Mouse (Mus musculus) liver, adult 2 months (tissue): ENCODE results near the gene 6430550D23Rik.

Source experiments
- CTCF ChIP-seq: fragments of 200-500 bp; IDR thresholded peaks from 2 replicates; pipeline ENCODE4 v1.5.1; 2011; ENCODE audit warnings: low read depth, low read length, control low read depth
- POLR2A ChIP-seq: fragments of 200-500 bp; IDR thresholded peaks from 2 replicates; pipeline ENCODE4 v1.6.1; 2011; ENCODE audit warnings: low read length, control low read depth; ENCODE audit not compliant: insufficient read depth; ENCODE audit errors: extremely low read depth

DNA sequence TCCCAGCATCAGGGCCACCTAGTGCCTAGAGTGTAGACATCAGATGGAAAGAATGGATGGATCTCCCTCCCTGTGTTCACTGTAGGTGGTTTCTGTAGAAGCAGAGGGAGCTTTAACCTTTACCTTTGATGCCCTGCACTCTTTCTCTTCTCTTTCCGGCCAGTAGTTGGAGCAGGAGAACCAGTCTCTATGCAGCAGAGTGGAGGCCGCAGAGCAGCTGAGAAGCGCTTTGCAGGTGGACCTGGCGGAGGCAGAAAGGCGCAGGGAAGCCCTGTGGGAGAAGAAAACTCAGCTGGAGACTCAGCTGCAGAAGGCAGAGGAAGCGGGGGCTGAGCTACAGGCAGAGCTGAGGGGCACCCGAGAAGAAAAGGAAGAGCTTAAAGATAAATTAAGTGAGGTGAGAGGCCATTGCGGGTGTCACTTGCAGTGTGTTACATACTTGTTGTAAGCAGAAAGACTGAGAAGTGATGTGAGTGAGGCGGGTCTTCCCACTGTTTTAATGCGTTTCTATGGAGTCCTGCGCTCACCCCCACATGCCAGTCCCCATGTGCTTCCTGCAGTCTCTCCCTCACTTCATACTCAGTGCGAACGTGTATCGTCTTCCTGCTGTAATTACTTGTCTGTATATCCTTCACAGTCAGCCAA, 33.6 kb downstream of the 6430550D23Rik start:
- TF ChIP-seq POLR2A (no peak), CTCF (no peak)
